Comparison of ENCODE assay signal across 11 mouse cellular contexts in the genomic region with DNA sequence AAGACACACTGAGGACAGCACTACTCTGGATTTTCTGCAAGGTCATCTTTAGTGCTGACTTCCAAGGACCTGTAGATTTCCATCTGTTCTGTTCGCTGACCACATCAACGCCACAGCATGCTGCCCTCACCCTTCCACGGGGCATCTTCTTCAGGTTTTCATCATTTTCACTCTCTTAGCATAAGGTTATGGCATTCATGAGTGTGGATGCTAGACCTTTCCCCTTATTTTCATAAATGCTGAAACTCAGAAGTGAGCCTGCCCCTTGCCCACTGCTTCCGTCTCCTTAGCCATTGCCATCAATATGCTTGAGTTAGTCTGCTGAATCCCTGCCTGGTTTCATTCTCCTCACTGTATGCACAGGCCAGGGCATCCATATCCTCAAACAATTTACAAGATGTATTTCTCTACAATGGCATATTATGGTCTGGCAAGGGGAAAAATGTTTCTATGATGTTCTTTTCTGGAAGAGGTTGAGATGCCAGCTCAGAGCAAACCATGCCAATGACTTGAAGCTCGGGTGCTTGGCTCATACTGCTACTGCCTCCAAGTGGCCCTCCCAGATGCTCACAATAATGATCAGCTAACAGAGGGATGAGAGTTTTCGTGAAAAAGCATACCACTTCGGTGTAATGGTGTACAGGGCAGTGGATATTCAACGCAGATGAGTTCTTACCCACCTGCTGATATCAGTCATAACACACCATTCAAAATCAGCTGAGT.
DNase-seq lines count a peak whose midpoint lies in the region; ATAC-seq and TF ChIP-seq lines count a peak whose summit lies in the region.
"Had no signal": no experiment of that assay in that cellular context is flagged by ENCODE, and none has a peak within 500 bp of the region (broad histone marks: within the 10 kb centered on the region; RNA-seq: fewer than 3 reads in every experiment).

No protein-coding gene starts in this region.

- no peak for TF ChIP-seq POLR2A in MEL (IDR thresholded peaks at IDR 0.05; ENCODE audit: control insufficient read depth in 1 of 2, insufficient read depth in 1 of 2, low read depth in 1 of 2, low read length in 2 of 2, poor library complexity in 1 of 2)

- no peaks in the 10 kb centered on the region for H3K9me3 ChIP-seq in MEL (replicated peaks; ENCODE audit: insufficient read depth, low read length)
- H3K9me3 ChIP-seq in hindbrain, embryonic 12.5 days (replicated peaks), result no peaks in the 10 kb centered on the region
- H3K9me3 ChIP-seq in midbrain, embryonic 15.5 days, result no peaks in the 10 kb centered on the region
- H3K9me3 ChIP-seq: limb, embryonic 13.5 days had no signal

- H3K27me3 ChIP-seq in MEL (ENCODE audit: control insufficient read depth in 1 of 2, insufficient read depth in 2 of 2, low read length in 2 of 2), result no peaks in the 10 kb centered on the region; a peak in 1 of 4 replicates
- no peaks in the 10 kb centered on the region for H3K27me3 ChIP-seq in hindbrain, embryonic 12.5 days
- H3K27me3 ChIP-seq in midbrain, embryonic 15.5 days (replicated peaks), result no peaks in the 10 kb centered on the region
- H3K27me3 ChIP-seq: limb, embryonic 13.5 days had no signal

- H3K36me3 ChIP-seq in MEL (ENCODE audit: control insufficient read depth in 1 of 2, insufficient read depth in 2 of 2, low read length in 2 of 2), result no peaks in the 10 kb centered on the region
- H3K36me3 ChIP-seq in hindbrain, embryonic 12.5 days, result no peaks in the 10 kb centered on the region
- no peaks in the 10 kb centered on the region for H3K36me3 ChIP-seq in midbrain, embryonic 15.5 days (replicated peaks)
- H3K36me3 ChIP-seq: limb, embryonic 13.5 days had no signal

- peak overlapping the region; percentile 83; the same call in 1 of the 2 replicates for H3K27ac ChIP-seq in layer of hippocampus, adult 2 months
- no peak overlapping the region for H3K27ac ChIP-seq in MEL (ENCODE audit: control insufficient read depth, low read depth, low read length)
- no peak overlapping the region for H3K27ac ChIP-seq in hindbrain, embryonic 12.5 days
- no peak overlapping the region for H3K27ac ChIP-seq in midbrain, embryonic 15.5 days
- H3K27ac ChIP-seq: limb, embryonic 13.5 days had no signal

- H3K4me1 ChIP-seq in MEL (ENCODE audit: control insufficient read depth in 1 of 2, insufficient read depth in 2 of 2, low read length in 2 of 2), result no peaks in the 10 kb centered on the region
- no peaks in the 10 kb centered on the region for H3K4me1 ChIP-seq in hindbrain, embryonic 12.5 days
- H3K4me1 ChIP-seq in midbrain, embryonic 15.5 days, result no peaks in the 10 kb centered on the region
- H3K4me1 ChIP-seq: limb, embryonic 13.5 days had no signal

- H3K4me3 ChIP-seq in layer of hippocampus, adult 2 months, result no peak overlapping the region
- H3K4me3 ChIP-seq in MEL (ENCODE audit: control insufficient read depth in 1 of 2, insufficient read depth in 1 of 2, low read depth in 2 of 2, low read length in 2 of 2), result no peak overlapping the region
- no peak overlapping the region for H3K4me3 ChIP-seq in hindbrain, embryonic 12.5 days
- no peak overlapping the region for H3K4me3 ChIP-seq in midbrain, embryonic 15.5 days
- H3K4me3 ChIP-seq: limb, embryonic 13.5 days had no signal

- no peak overlapping the region for H3K9ac ChIP-seq in MEL (ENCODE audit: control insufficient read depth, low read depth, low read length, poor library complexity, severe bottlenecking)
- H3K9ac ChIP-seq in hindbrain, embryonic 12.5 days, result no peak overlapping the region
- no peak overlapping the region for H3K9ac ChIP-seq in midbrain, embryonic 15.5 days
- H3K9ac ChIP-seq: limb, embryonic 13.5 days had no signal

- H3K4me2 ChIP-seq in hindbrain, embryonic 12.5 days (replicated peaks), result no peak overlapping the region
- no peak overlapping the region for H3K4me2 ChIP-seq in midbrain, embryonic 15.5 days
- H3K4me2 ChIP-seq: limb, embryonic 13.5 days had no signal

- TF ChIP-seq CTCF in layer of hippocampus, adult 2 months (conservative IDR thresholded peaks at IDR 0.05), result peak; percentile 68
- TF ChIP-seq CTCF in MEL (IDR thresholded peaks at IDR 0.05 in 2 of 3, conservative IDR thresholded peaks at IDR 0.05 in 1 of 3; ENCODE audit: control insufficient read depth in 1 of 3, insufficient read depth in 1 of 3, low read depth in 2 of 3, low read length in 3 of 3, poor library complexity in 1 of 3, severe bottlenecking in 1 of 3), result no peak

- no peak for TF ChIP-seq EP300 in MEL (IDR thresholded peaks at IDR 0.05; ENCODE audit: low read depth in 1 of 2, low read length in 2 of 2)

- peak; percentile 61 for ATAC-seq in frontal cortex, adult (ENCODE audit: low TSS enrichment)
- no peak for ATAC-seq in hindbrain, embryonic 12.5 days (ENCODE audit: low FRiP score)
- ATAC-seq in midbrain, embryonic 15.5 days (replicated peaks), result no peak
- ATAC-seq: forebrain, embryonic 16.5 days had no signal

- TF ChIP-seq RAD21 in MEL (IDR thresholded peaks at IDR 0.05; ENCODE audit: low read depth, low read length), result peak; percentile 6; the same call in 1 of the 2 replicates

- WGBS in hindbrain, embryonic 12.5 days, result 92% methylated on average over 8 of the region's 8 CpGs
- 93% methylated on average over 8 of the region's 8 CpGs for WGBS in midbrain, embryonic 15.5 days

- DNase-seq in frontal cortex, postnatal 14 days (ENCODE audit: low spot score in 2 of 2), result no peak
- DNase-seq in layer of hippocampus, adult 2 months (ENCODE audit: low spot score in 2 of 2), result no peak
- DNase-seq in layer of hippocampus, postnatal 25 days (ENCODE audit: extremely low spot score in 1 of 2, low spot score in 1 of 2), result no peak
- no peak for DNase-seq in MEL (ENCODE audit: low read depth, low spot score)
- DNase-seq in cerebellum, adult 9-11 months, result peak; percentile 76
- DNase-seq: lung, postnatal 10 days had no signal

- H3K79me2 ChIP-seq in MEL (ENCODE audit: control insufficient read depth, insufficient read depth, low read length, poor library complexity), result no peaks in the 10 kb centered on the region

TF ChIP-seq in MEL, 35 proteins besides CTCF, POLR2A, EP300 and RAD21:
- TF ChIP-seq E2F4 (IDR thresholded peaks at IDR 0.05; ENCODE audit: borderline replicate concordance, low read depth, low read length) (no peak), SMC3 (IDR thresholded peaks at IDR 0.05; ENCODE audit: low read depth, low read length) (no peak), TAL1 (IDR thresholded peaks at IDR 0.05; ENCODE audit: low read length) (no peak), USF1 (IDR thresholded peaks at IDR 0.05; ENCODE audit: low read depth, low read length) (no peak), MAX (IDR thresholded peaks at IDR 0.05; ENCODE audit: low read length) (no peak), BHLHE40 (IDR thresholded peaks at IDR 0.05; ENCODE audit: borderline replicate concordance, low read depth, low read length) (no peak), GABPA (IDR thresholded peaks at IDR 0.05; ENCODE audit: low read depth, low read length) (no peak), UBTF (IDR thresholded peaks at IDR 0.05; ENCODE audit: borderline replicate concordance, insufficient read depth, low read depth, low read length) (no peak), HCFC1 (IDR thresholded peaks at IDR 0.05; ENCODE audit: low read depth, low read length) (no peak), MYC (IDR thresholded peaks at IDR 0.05; ENCODE audit: low read depth, low read length) (no peak), ZKSCAN1 (IDR thresholded peaks at IDR 0.05; ENCODE audit: low read depth, low read length) (no peak), POLR2AphosphoS5 (IDR thresholded peaks at IDR 0.05; ENCODE audit: borderline replicate concordance, low read depth, low read length) (no peak)
TF ChIP-seq in MEL: peak in this region for 0.
